Mouse (Mus musculus) Muller cell, postnatal 12 days (primary cell): Measurements from ENCODE around the gene Nek5.
A peak's percentile ranks its signal among the peaks of the same experiment; 100 is the strongest.

Experiments used
- DNase-seq: peaks from one replicate; pipeline ENCODE4 v3.0.0-alpha.2; 2015; ENCODE audit errors: inconsistent ontology term

The Nek5 gene

DNA sequence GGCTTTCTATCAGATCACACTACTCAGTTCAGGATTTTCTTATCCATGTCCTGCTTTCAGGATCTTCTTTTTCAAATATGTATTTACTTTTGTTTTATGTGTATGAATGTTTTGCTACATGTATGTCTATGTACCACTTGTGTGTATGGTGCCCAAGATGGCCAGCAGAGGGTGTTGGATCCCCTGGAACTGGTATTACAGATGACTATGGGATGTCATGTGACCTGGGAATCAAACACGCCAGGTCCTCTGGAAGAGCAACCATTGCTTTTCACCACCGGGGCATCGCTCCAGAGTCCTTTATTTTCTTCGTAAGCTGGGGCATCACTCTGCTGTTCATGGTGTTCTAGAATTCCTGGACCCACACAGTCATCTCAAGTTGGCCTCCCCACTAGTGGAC lies 35.6 kb downstream of the Nek5 start:
- DNase-seq = no peak

DNA sequence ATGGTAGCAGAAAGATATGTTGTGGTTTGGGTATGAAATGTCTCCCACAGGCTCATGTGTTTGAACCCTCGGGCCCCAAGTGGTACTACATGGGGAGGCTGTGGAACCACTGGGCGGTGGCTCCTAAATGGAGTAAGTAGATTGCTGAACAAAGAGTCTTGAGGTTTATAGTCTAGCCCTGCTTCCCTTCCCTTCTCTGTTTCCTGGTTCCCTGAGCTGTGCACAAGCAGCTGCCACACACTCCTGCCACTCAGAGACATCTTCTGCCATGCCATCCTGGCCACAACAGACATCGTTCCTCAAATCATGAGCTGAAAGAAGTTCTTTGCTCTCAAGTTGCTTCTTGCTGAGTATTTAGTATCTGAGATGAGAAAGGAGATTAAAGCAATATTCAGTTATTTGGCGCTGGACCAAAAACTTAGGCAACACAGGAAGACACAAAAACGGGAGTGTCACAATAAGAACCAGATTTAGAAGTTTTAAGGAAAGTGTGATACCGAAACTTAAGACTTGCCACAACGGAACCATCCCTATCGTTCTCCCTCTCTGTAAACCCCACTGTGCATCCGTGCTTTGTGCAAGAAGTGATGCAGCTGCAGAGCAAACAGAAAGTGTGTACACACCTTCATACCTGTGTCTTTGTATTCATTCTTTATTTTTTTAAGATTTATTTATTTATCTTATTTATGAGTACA lies 45.4 kb downstream of the Nek5 start:
- DNase-seq = no peak

- DNase-seq = no peak
Measured at GRCm38 (mm10) chr8:22061126-22061525, 63.7 kb downstream of the Nek5 start.

GRCm38 (mm10) chr8:22060446-22060889 lies 64.4 kb downstream of the Nek5 start, which contains the start of gene Alg11:
Alg11 (plus strand) TSS chr8:22060721.
- DNase-seq = peak; percentile 98

GRCm38 (mm10) chr8:22059821-22060445 lies 64.9 kb downstream of the Nek5 start, which contains the start of gene Atp7b:
Atp7b (minus strand) TSS chr8:22060305.
- no peak for DNase-seq

DNA sequence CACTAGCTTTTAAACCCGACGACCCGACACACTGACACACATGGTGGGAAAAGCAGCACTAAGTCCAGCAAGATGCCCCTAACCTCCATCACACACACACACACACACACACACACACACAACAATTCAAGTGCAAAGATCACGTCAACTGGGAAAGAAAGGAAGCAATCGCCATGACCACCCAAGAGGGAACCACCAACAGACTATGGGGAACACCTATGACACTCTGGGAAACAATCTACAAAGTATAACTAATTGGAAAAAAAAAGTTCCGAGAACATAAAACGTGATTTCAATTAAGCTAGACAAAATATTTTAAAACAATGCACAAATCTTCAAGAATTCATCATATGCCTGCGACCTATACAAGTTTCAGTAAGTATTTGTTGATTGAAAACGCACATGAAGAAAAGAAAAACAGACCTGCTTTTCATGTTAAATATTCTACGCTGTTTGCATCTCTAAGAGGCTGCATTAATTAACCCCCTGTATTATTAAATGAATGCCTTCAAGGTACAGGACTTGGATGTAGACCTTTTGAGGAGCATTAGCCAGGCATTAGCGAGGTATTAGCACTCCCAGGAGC lies 65.6 kb downstream of the Nek5 start:
- no peak for DNase-seq

- DNase-seq = no peak
Measured at GRCm38 (mm10) chr8:22058368-22058767, 66.5 kb downstream of the Nek5 start.

- DNase-seq = no peak
Measured at GRCm38 (mm10) chr8:22056850-22057249, 68.0 kb downstream of the Nek5 start.

DNA sequence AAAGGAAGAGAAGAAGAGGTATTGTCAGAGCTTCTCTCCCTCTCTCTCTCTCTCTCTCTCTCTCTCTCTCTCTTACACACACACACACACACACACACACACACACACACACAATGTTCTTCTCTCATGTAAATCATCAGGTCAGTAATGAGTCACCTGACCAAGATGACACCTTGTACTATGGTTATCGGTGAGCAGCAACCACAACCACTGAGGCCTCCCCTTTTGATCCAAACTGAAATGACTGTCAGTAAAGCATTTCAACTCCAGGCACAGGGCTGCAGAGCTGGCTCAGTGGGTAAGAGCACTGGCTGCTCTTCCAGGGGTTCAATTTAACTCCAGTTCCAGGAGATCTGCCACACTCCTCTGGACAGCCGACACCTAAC lies 69.4 kb downstream of the Nek5 start:
- no peak for DNase-seq

DNA sequence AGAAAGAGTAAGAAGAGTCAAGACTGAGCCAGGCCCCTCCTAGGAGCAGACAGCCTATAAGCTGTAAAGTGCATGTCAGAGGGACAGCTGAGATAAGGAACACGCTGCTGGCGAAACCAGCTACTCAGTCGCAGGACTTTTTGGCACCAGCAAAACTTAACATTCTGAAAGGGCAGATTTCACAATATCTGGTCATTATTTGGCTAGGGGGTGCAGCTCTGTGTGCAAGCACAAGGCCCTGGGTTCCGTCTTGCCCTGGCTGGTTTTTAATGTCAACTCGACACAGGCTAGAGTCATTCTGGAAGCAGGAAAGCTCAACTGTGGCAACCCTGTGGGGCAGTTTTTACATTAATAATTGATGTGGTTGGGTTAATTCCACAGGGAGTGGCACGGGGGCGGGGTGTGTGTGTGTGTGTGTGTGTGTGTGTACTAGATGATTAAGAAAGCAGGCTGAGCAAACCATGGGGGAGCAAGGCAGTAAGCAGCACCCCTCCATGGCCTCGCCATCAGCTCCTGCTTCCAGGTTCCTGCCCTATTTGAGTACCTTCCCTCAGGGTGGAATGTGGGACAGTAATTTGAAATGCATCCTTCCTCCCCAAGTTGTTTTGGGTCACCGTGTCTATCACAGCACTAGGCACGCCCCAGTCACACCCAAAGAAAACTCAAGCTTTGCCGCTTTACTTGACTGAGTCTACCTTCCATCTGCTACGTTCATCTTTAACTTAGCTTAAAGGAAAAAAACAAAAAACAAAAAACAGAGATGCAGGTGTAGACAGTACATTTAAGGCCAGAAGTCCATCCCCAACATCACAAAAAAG lies 70.0 kb downstream of the Nek5 start:
- DNase-seq = no peak

DNA sequence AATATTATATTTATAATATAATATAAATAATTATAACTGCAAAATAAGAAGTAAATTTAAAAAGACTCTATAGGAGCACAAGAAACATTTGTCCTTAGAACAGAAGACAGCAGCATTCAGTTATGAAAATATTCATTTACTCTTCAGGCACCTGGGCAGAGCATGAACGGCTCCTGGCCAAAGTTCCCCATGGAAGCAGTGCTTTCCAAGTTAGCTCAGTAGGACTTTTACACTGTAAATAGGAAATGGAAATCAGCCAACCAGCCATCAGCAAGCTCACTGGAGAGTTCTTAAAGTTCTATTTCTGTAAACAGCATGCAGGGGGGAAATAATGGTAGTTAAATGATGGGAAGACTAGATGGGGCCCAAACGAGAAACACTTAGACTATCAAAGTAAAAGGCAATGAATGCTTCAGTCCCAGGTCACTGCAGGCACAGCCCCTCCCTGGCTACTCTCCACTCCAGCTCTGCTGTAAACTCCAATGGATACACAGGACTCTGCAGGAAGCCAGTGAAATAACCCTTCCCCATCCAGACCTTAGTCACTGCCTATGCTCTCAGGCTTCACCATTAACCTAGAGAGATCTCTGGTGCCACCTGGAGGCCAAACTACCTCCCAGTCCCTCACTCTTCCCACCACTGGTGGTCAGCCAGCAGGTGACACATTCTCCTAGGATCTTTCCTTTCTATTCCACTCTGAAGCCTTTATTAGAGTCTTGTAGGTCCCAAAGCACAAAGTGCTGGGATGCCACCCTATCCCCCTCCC lies 77.0 kb downstream of the Nek5 start:
- peak; percentile 57 for DNase-seq

DNA sequence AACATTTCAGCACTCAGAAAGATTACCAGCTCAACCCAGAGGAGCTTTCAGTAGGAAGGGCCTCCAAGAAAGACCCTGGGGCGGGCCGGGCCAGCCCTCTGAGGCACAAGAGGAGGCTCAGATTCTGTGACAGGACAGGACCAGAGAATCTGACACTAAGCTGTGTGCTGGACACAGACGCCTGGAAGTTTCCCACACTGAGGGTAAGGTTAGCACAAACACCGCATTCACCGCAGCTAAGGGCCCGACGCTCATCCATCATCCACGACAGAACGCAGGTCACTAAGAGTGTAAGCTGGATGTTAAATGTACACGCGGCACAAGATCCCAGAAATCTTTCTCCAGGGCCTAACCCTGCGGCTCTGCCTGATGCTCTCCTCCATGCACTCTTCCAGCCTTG lies 81.1 kb downstream of the Nek5 start:
- no peak for DNase-seq

GRCm38 (mm10) chr8:22042515-22042914 lies 82.3 kb downstream of the Nek5 start:
- DNase-seq = no peak

- DNase-seq = no peak
Measured at GRCm38 (mm10) chr8:22040153-22040509, 84.7 kb downstream of the Nek5 start.

DNA sequence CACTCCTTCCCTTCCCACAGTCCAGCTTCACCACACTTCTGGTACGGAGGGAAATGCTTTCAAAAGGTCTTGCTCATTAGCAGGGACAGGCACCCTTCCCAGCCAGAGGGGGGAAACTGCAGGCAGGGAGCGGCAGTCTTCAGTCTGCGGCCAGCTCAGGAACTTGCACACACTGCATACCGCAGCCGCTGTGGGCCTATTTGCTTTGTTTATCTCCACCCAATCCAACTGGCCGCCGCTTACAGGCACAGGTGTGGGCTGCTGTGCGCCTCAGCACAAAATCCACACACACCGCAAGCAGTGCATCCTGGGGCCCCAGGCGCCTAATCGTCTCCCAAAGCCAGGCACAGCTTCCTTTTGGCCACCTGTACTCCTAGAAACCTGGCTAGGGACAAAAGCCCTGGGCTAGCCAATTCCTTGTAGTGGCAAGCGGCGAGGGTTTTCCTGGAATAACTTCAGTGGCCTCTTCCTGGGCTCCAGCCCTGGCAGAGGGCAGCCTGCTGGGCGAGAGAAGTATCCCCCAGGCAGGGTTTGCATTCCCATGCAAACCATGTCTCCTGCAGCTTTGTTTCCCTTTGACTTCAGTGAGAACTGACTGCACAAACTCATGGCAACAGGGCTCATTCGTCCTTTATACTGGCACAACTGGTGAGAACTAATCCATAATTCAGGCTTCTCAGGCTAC lies 85.2 kb downstream of the Nek5 start:
- DNase-seq = peak; percentile 74

- DNase-seq = no peak
Measured at GRCm38 (mm10) chr8:22037022-22037421, 87.8 kb downstream of the Nek5 start.

- DNase-seq = no peak
Measured at GRCm38 (mm10) chr8:22036137-22036536, 88.7 kb downstream of the Nek5 start.

GRCm38 (mm10) chr8:22030990-22031389 lies 93.9 kb downstream of the Nek5 start:
- no peak for DNase-seq

DNA sequence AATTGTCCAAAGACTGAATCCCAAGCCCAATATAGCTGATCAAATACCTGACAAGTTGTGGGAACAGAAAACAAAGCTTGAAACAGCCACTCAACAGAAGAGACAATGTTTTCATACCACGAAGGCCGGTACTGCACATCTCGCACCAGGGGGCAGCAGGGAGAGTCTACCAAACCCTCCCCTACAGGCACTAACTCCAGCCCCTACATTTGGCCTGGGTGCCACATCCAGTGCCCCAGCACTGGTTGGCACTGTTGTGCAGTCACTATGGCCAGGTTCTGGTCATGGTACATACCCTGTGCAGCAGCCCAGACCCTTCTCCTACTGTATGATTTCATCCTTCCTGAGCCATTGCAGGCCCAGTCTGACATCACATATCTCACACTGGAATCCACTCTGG lies 95.9 kb downstream of the Nek5 start:
- no peak for DNase-seq

DNA sequence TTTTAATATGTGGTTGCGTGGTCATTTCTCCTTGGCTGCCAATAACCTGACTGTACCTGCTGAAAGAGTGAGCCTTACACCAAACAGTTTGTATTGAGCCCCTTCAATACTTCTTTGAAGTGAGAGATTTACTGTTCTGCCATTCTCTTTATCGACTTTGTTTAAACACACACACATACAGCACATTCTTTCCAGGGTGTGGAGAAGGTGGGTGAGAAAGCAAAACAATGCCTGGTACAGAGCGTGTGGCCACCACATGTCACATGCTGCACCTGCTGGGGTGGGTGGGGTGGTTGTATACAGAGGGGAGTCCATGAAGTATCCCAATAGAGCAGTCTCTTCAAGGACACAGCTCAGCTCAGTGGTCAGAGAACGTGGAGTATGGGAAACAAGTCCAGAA lies 99.6 kb downstream of the Nek5 start:
- DNase-seq = no peak
